Mouse (Mus musculus): ENCODE measurements around the gene Ptov1. TPM values are rescaled to one million over a fixed set of nuclear protein-coding genes. Genes with fewer than 3 reads are reported as not detected.
"Not testable (repeated sequence)": the region's sequence is repeated elsewhere in the genome, so short reads cannot be mapped to it uniquely, and the experiment has no call there.

Ptov1 gene
- polyA plus RNA-seq, 1 experiment from 2014 or later: 412 TPM

DNA sequence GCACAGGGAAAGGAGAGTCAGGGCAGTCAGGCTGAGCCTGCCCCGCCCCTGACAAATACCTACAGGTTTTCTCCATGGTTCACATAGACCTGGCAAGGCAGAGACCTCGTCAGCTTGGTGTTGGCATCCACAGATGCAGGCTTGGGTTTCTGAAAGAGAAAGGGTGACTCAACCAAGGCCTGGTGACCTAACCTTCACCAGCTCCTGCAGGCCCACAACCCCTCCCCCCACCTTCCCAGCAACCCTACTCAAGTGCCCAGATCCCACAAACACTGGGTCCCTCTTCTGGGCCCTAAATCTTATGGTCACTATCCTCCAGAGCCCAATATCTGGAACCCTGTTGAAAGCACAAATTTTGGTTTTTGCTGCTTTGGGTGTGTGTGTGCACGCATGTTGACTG is 13.4 kb upstream of the Ptov1 start:
- Histone ChIP-seq H3K36me3 (ENCODE audit: insufficient read depth, low read length) (peaks cover 68% of the 10 kb centered on the region), H3K4me3 (replicated peaks; ENCODE audit: low read depth, low read length) (no peak overlapping the region), H3K9me3 (replicated peaks; ENCODE audit: low read length) (no peaks in the 10 kb centered on the region), H3K9ac (ENCODE audit: low read depth, low read length) (no peak overlapping the region), H3K4me1 (replicated peaks; ENCODE audit: insufficient read depth, low read length) (no peaks in the 10 kb centered on the region), H3K27me3 (ENCODE audit: insufficient read depth, low read length) (no peaks in the 10 kb centered on the region), H3K4me2 (ENCODE audit: low read length) (no peak overlapping the region), H3K27ac (no peak overlapping the region)
- no peak for DNase-seq (ENCODE audit: low spot score)
- 95% methylated on average over 3 of the region's 3 CpGs for WGBS
- ATAC-seq (replicated peaks; ENCODE audit: low FRiP score, low read depth): no peak
- no peak for TF ChIP-seq CTCF (IDR thresholded peaks at IDR 0.05; ENCODE audit: low read depth)

DNA sequence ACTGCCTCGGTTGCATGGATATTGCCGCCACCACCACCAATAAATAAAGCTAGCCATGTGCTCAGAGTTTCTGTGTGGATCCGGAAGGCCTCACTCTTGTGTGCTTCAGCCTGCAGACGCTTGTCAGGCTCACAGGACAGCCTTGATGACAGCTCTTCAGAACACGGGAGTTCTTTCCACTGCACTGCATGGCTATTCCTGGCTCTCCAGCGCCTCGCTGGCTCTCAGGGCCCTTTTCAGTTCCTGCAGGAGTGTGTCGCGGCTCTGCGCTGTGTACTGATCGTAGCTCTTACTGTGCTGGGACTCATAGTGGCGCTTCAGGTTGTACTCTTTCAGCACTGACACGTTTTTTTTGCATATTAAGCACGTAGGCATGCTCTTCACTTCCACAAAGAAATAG is 8.2 kb upstream of the Ptov1 start:
- TF ChIP-seq CTCF (IDR thresholded peaks at IDR 0.05; ENCODE audit: low read depth): no peak
- Histone ChIP-seq H3K27me3 (ENCODE audit: insufficient read depth, low read length) (no peaks in the 10 kb centered on the region), H3K9ac (ENCODE audit: low read depth, low read length) (no peak overlapping the region), H3K27ac (no peak overlapping the region), H3K4me2 (ENCODE audit: low read length) (no peak overlapping the region), H3K4me1 (replicated peaks; ENCODE audit: insufficient read depth, low read length) (no peaks in the 10 kb centered on the region), H3K36me3 (ENCODE audit: insufficient read depth, low read length) (peaks cover 50% of the 10 kb centered on the region), H3K4me3 (replicated peaks; ENCODE audit: low read depth, low read length) (no peak overlapping the region), H3K9me3 (replicated peaks; ENCODE audit: low read length) (no peaks in the 10 kb centered on the region)
- no peak for DNase-seq (ENCODE audit: low spot score)
- WGBS: 85% methylated on average over 14 of the region's 14 CpGs
- no peak for ATAC-seq (replicated peaks; ENCODE audit: low FRiP score, low read depth)

DNA sequence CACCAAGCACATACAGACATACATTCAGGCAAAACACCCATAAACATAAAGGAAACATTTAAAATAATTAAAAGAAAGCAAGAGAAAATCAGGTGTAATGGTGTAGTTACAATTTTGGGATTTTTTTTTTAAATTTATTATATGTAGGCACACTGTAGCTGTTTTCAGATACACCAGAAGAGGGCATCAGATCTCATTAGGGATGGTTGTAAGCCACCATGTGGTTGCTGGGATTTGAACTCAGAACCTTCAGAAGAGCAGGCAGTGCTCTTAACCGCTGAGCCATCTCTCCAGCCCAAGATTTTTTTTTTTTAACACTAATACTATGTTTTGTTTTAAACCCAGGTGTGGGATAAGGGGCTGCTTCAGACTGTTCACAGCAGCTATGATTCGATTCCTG is 2.2 kb upstream of the Ptov1 start:
- H3K4me1 ChIP-seq (replicated peaks; ENCODE audit: insufficient read depth, low read length): peaks cover 18% of the 10 kb centered on the region
- H3K36me3 ChIP-seq (ENCODE audit: insufficient read depth, low read length); H3K4me2 ChIP-seq (ENCODE audit: low read length); H3K27me3 ChIP-seq (ENCODE audit: insufficient read depth, low read length); ATAC-seq (replicated peaks; ENCODE audit: low FRiP score, low read depth); H3K9me3 ChIP-seq (replicated peaks; ENCODE audit: low read length); H3K9ac ChIP-seq (ENCODE audit: low read depth, low read length); H3K27ac ChIP-seq; H3K4me3 ChIP-seq (replicated peaks; ENCODE audit: low read depth, low read length); DNase-seq (ENCODE audit: low spot score): not testable (repeated sequence)
- 87% methylated on average over 2 of the region's 2 CpGs for WGBS
- TF ChIP-seq CTCF (IDR thresholded peaks at IDR 0.05; ENCODE audit: low read depth): peak; percentile 41; the same call in 1 of the 2 replicates

DNA sequence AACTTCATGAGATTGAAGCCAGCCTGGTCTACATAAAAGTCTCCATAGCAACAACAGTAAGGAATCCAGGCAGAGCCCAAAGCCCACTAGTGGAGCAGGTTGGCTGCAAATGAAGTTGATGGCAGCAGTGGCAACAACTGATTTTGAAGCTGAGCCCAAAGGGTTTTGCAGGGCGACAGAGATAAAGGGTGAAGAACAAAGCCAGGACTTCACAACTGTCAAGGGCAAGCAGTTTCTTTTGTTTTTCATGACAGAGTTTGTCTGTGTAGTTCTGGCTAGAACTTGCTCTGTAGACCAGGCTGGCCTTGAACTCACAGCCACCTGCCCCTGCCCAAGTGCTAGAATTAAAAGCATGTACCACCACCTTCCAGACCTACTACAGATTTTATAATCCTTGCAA is 1.6 kb upstream of the Ptov1 start:
- H3K27me3 ChIP-seq (ENCODE audit: insufficient read depth, low read length): no peaks in the 10 kb centered on the region
- no peak overlapping the region for H3K9ac ChIP-seq (ENCODE audit: low read depth, low read length)
- no peak for TF ChIP-seq CTCF (IDR thresholded peaks at IDR 0.05; ENCODE audit: low read depth)
- H3K27ac ChIP-seq: no peak overlapping the region
- DNase-seq (ENCODE audit: low spot score): no peak
- no peak overlapping the region for H3K4me3 ChIP-seq (replicated peaks; ENCODE audit: low read depth, low read length)
- peaks cover 24% of the 10 kb centered on the region for H3K4me1 ChIP-seq (replicated peaks; ENCODE audit: insufficient read depth, low read length)
- ATAC-seq (replicated peaks; ENCODE audit: low FRiP score, low read depth): no peak
- WGBS: 79% methylated on average over 1 of the region's 1 CpGs
- H3K4me2 ChIP-seq (ENCODE audit: low read length): no peak overlapping the region
- no peaks in the 10 kb centered on the region; the same call in 1 of the 2 replicates for H3K36me3 ChIP-seq (ENCODE audit: insufficient read depth, low read length)
- H3K9me3 ChIP-seq (replicated peaks; ENCODE audit: low read length): no peaks in the 10 kb centered on the region

DNA sequence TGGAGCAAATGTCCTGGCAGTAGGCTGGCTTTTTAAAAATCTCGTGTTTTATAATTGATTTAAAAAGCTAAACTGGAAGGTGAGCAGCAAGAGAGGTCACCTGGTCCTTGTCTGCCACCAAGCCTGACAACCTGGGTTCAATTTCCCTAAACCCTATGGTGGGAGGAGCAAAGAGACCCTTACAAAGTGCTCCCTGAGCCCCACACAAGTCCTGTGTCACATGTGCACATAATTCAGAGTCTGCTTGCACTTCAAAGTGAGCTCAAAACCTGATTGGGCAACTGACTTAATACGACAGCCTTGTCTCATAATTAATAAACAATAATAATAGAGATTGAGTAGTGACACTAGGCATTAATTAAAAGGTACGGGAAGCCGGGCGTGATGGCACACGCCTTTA is 1.0 kb upstream of the Ptov1 start:
- ATAC-seq (replicated peaks; ENCODE audit: low FRiP score, low read depth) (no peak), DNase-seq (ENCODE audit: low spot score) (no peak)
- H3K4me2 ChIP-seq (ENCODE audit: low read length): peak overlapping the region; percentile 55
- WGBS: 76% methylated on average over 6 of the region's 6 CpGs
- no peaks in the 10 kb centered on the region for H3K27me3 ChIP-seq (ENCODE audit: insufficient read depth, low read length)
- peaks cover 4% of the 10 kb centered on the region; the same call in 1 of the 2 replicates for H3K36me3 ChIP-seq (ENCODE audit: insufficient read depth, low read length)
- H3K9me3 ChIP-seq (replicated peaks; ENCODE audit: low read length): no peaks in the 10 kb centered on the region
- H3K4me1 ChIP-seq (replicated peaks; ENCODE audit: insufficient read depth, low read length): peaks cover 30% of the 10 kb centered on the region
- peak overlapping the region; percentile 100 for H3K27ac ChIP-seq
- H3K9ac ChIP-seq (ENCODE audit: low read depth, low read length): 0 out of 2 replicates have a peak overlapping the region, but pooled peaks have one; percentile 15
- no peak for TF ChIP-seq CTCF (IDR thresholded peaks at IDR 0.05; ENCODE audit: low read depth)
- peak overlapping the region; percentile 96; the same call in 1 of the 2 replicates for H3K4me3 ChIP-seq (replicated peaks; ENCODE audit: low read depth, low read length)

DNA sequence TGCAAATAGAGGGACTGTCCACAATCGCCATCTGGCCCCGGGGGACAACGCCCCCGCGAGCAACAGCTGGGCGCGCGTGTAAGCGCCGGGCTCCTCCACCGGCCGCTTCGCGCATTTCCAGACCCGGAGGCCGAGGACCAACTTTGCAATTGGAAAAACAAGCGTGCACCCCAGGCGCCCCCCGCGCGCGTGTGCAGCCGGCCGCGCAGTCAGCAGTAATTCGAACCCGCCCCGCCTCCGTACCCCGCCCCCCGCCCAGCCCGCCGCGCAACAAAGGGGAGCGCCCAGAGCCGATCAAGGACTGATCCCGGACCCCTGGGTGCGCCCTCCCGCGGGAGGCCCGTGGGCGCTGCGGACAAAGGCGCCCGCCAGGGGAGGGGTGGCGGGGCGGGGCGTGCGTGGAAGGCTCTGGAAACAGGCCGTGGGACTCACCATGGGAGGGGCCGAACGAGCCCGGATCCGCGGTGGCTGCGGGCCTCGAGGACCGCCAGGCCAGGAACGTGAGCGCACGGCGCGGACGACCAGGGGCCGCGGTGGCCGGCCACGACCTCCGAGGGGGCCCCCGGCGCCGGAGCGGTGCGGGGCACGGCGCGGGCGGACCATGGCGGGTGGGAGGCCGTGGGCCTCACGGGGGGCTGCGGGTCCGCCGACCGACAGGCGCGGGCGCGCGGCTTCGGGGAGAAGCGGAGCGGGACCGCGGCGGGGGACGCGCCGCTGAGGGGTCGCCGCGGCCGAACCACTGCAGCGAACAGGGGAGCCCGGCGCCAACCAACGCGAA is 480 bp downstream of the Ptov1 start:
- H3K27me3 ChIP-seq (ENCODE audit: insufficient read depth, low read length): no peaks in the 10 kb centered on the region
- peak overlapping the region; percentile 100 for H3K27ac ChIP-seq
- WGBS: under 1% methylated on average over 89 of the region's 108 CpGs
- peaks cover 16% of the 10 kb centered on the region for H3K36me3 ChIP-seq (ENCODE audit: insufficient read depth, low read length)
- 0 out of 2 replicates have a peak, but pooled peaks have one; percentile 2 for TF ChIP-seq CTCF (IDR thresholded peaks at IDR 0.05; ENCODE audit: low read depth)
- H3K4me1 ChIP-seq (replicated peaks; ENCODE audit: insufficient read depth, low read length): peaks cover 33% of the 10 kb centered on the region
- H3K4me3 ChIP-seq (replicated peaks; ENCODE audit: low read depth, low read length): peak overlapping the region; percentile 96
- H3K4me2 ChIP-seq (ENCODE audit: low read length): peak overlapping the region; percentile 55
- peak overlapping the region; percentile 100 for H3K9ac ChIP-seq (ENCODE audit: low read depth, low read length)
- ATAC-seq (replicated peaks; ENCODE audit: low FRiP score, low read depth) (peak; percentile 31), DNase-seq (ENCODE audit: low spot score) (peak; percentile 84)
- no peaks in the 10 kb centered on the region for H3K9me3 ChIP-seq (replicated peaks; ENCODE audit: low read length)

Measured in kidney, postnatal 0 days (tissue).